Mouse (Mus musculus) embryonic facial prominence, embryonic 14.5 days (tissue): ENCODE results near the gene Lemd1. TPM values are rescaled to one million over a fixed set of nuclear protein-coding genes. Genes with fewer than 3 reads are reported as not detected.

Experiments used
- ATAC-seq: fragments of 200-750 bp; cut with Nextera tagmentation; 2 replicates; pipeline ENCODE4 v1.8.0; 2017; ENCODE audit warnings: low read depth, moderate number of reproducible peaks, moderate TSS enrichment
- DNase-seq: peaks from one replicate; pipeline ENCODE4 v3.0.0-alpha.2; 2015; ENCODE audit warnings: low spot score
- H3K27ac ChIP-seq: fragments of 300-500 bp; sonication (generic); replicated peaks from 2 replicates; pipeline ENCODE4 v1.5.1; 2014; ENCODE audit warnings: low read depth, mild to moderate bottlenecking, low read length, moderate library complexity
- H3K27me3 ChIP-seq: fragments of 300-500 bp; sonication (generic); replicated peaks from 2 replicates; pipeline ENCODE4 v1.6.1; 2014; ENCODE audit warnings: low read length; ENCODE audit not compliant: control insufficient read depth, insufficient read depth
- H3K36me3 ChIP-seq: fragments of 300-500 bp; sonication (generic); 2 replicates; pipeline ENCODE4 v1.6.1; 2014; ENCODE audit warnings: low read length, mixed read lengths; ENCODE audit not compliant: control insufficient read depth, insufficient read depth
- H3K4me1 ChIP-seq: fragments of 300-500 bp; sonication (generic); 2 replicates; pipeline ENCODE4 v1.6.1; 2014; ENCODE audit warnings: antibody characterized with exemption, low read length; ENCODE audit not compliant: control insufficient read depth, insufficient read depth
- H3K4me2 ChIP-seq: fragments of 300-500 bp; sonication (generic); 2 replicates; pipeline ENCODE4 v1.6.1; 2014; ENCODE audit warnings: low read depth, mild to moderate bottlenecking, low read length, moderate library complexity, mixed read lengths
- H3K4me3 ChIP-seq: fragments of 300-500 bp; sonication (generic); 2 replicates; pipeline ENCODE4 v1.5.1; 2014; ENCODE audit warnings: low read depth, mild to moderate bottlenecking, low read length
- H3K9ac ChIP-seq: fragments of 300-500 bp; sonication (generic); 2 replicates; pipeline ENCODE4 v1.6.1; 2014; ENCODE audit warnings: low read depth, mild to moderate bottlenecking, low read length, moderate library complexity, mixed read lengths
- H3K9me3 ChIP-seq: fragments of 300-500 bp; sonication (generic); 2 replicates; pipeline ENCODE4 v1.6.1; 2016; ENCODE audit warnings: low read length; ENCODE audit not compliant: control insufficient read depth
- WGBS: fragments of 180-500 bp; shearing (Covaris S2); extraction: QIAGEN DNeasy Blood & Tissue Kit; methylation state at CpG from one replicate; pipeline ENCODE4 v1.1.7; 2014; 5-methylcytosine and 5-hydroxymethylcytosine counted together
- polyA plus RNA-seq: library from polyadenylated mRNA; unstranded; fragments of >200 nt; fragmentation: Nextera tagmentation; extraction: Ambion mirVana; gene quantifications from 2 replicates; pipeline ENCODE4 v1.2.1, GENCODE M21; 2014

The Lemd1 gene
- polyA plus RNA-seq, 1 experiment from 2014 or later = 0.46 TPM

DNA sequence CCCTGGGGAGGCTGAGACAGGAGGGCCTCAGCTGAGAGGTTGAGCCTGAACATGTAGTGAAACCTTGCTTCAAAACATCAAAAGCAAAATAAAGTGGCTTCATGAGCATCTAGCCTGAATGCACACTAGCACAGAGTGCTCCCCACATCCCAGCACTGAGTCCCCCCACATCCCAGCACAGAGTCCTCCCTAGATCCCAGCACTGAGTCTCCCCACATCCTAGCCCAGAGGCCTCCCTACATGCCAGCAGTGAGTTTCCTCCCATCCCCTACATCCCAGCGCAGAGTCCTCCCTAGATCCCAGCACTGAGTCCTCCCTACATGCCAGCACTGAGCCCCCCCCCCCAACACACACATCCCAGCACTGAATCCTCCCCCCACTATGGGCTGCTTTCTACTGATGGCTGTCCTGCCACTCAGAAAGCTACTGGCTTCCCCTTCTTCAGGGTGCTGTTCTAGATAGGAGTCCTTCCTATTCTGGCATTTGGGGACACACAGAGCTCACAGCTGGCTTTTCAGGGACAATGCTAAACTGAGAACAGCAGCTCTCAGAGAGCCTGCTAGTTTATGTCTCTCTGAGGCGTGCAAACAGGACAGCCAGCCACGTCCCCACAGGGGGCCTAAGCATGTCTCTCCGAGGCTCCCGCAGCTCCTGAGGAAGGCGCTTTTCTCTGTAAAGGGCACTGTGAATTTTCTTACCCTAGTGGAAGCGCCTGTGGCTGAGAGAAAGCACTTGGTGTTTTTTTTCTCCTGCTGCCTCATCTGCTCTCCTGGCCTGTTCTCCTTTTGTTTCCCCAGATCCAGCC is 40.4 kb downstream of the Lemd1 start:
- Histone ChIP-seq H3K4me3 (no peak overlapping the region), H3K27me3 (0 out of 2 replicates have a peak, but pooled peaks cover 4% of the 10 kb centered on the region), H3K27ac (no peak overlapping the region), H3K4me2 (no peak overlapping the region), H3K4me1 (no peaks in the 10 kb centered on the region), H3K36me3 (no peaks in the 10 kb centered on the region), H3K9me3 (no peaks in the 10 kb centered on the region), H3K9ac (no peak overlapping the region)
- 43% methylated on average over 7 of the region's 7 CpGs for WGBS
- no peak for DNase-seq
- no peak for ATAC-seq

DNA sequence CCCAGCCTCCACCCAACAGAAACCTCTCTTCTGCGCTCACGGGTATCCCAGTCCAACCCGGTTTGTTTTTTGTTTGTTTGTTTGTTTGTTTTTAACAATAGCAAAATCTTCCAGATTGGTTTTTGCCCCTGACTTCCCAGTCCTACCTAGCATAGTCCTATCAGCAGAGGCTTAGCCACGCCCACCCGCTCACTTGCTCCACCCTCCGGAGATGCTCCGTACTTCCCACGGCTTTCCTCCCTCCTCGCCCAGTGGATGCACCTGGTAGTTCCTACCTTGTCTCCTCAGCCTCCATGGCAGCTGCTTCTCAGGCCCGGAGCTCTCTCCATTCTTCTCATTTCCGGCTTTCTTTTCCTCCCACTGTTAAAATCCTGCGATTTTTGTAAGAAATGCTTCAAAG is 42.3 kb downstream of the Lemd1 start:
- Histone ChIP-seq H3K9me3 (no peaks in the 10 kb centered on the region), H3K4me3 (no peak overlapping the region), H3K36me3 (no peaks in the 10 kb centered on the region), H3K4me2 (no peak overlapping the region), H3K27me3 (0 out of 2 replicates have a peak, but pooled peaks cover 4% of the 10 kb centered on the region), H3K27ac (no peak overlapping the region), H3K4me1 (no peaks in the 10 kb centered on the region), H3K9ac (no peak overlapping the region)
- 21% methylated on average over 12 of the region's 12 CpGs for WGBS
- ATAC-seq (no peak), DNase-seq (peak; percentile 32)

DNA sequence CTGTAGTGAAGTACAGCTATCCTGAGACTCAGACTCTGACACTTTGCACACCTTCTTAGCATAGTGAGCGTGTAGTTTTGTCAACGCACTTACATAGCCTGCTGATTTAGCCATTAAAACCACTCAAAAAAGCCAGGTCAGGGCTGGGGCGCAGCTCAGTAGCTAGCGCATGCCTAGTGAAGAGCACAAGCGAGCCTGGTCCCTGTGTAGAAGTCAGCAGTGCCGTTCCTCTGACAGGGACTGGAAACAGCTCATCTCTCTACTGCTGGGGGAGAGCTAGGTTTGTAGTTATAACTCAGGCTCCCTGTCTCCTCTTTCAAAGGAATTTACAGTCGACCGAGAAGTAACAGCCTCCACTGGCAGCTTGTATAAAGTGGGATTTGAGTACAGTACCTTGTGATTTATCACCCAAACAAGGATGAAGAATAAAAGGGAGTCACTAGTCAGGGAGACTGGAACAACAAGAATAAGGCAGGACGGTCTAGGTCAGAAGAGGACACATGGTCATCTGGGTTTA is 43.6 kb downstream of the Lemd1 start:
- Histone ChIP-seq H3K9me3 (no peaks in the 10 kb centered on the region), H3K9ac (no peak overlapping the region), H3K4me2 (no peak overlapping the region), H3K4me3 (no peak overlapping the region), H3K36me3 (no peaks in the 10 kb centered on the region), H3K4me1 (no peaks in the 10 kb centered on the region), H3K27ac (no peak overlapping the region), H3K27me3 (0 out of 2 replicates have a peak, but pooled peaks cover 4% of the 10 kb centered on the region)
- 63% methylated on average over 9 of the region's 9 CpGs for WGBS
- no peak for DNase-seq
- ATAC-seq = no peak

DNA sequence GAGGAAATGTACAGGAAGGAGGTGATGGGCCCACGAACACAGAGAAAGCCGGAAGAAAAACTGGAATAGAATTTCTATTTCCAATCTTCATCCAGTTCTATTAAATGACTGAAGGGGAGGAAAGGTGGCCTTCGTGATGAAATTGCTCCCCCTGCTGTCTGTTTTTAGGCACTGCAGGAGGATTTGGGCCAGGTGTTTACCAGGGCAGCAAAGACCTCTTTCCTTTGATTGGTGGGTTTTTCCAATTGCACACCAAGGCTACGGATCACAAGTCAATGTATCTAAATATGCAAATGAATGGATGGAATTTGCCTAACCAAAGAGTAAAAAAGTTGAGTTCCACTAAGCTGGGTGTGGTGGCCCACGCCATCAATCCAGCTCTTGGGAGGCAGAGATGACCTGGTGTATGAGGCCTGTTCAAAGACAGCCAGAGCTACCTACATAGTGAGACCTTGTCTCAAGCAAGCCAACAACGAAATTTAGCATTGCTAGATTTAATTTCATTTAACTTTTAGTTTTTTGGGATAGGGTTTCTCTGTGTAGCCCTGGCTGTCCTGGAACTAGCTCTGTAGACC is 46.4 kb downstream of the Lemd1 start:
- DNase-seq (peak; percentile 22), ATAC-seq (no peak)
- Histone ChIP-seq H3K27ac (no peak overlapping the region), H3K27me3 (0 out of 2 replicates have a peak, but pooled peaks cover 4% of the 10 kb centered on the region), H3K4me2 (no peak overlapping the region), H3K9ac (no peak overlapping the region), H3K4me3 (no peak overlapping the region), H3K4me1 (no peaks in the 10 kb centered on the region), H3K36me3 (no peaks in the 10 kb centered on the region), H3K9me3 (no peaks in the 10 kb centered on the region)
- 20% methylated on average over 6 of the region's 6 CpGs for WGBS

DNA sequence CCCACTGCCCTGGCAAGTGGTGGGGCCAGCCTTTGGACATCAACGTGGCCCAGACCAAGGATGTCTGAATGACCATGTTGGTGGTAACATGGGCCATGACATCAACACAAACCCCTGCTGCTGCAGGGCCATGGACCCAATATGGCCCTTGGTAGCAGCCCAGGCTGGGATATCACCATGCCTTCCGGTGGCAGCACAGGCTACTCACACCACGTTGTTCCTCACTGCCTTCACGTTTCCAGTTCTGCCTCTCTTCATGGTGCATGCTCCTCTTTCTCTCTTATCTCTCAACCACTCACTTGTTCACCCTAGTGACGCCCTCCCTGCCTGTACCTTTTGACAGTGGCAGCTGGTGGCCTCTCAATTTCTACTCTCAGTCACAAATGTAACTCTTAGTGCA is 53.8 kb downstream of the Lemd1 start:
- no peaks in the 10 kb centered on the region for H3K9me3 ChIP-seq
- no peaks in the 10 kb centered on the region for H3K36me3 ChIP-seq
- WGBS = 70% methylated on average over 4 of the region's 5 CpGs
- ATAC-seq (no peak), DNase-seq (no peak)
- H3K27me3 ChIP-seq = no peaks in the 10 kb centered on the region
- no peak overlapping the region for H3K27ac ChIP-seq
- no peak overlapping the region for H3K9ac ChIP-seq
- H3K4me3 ChIP-seq = no peak overlapping the region
- no peaks in the 10 kb centered on the region for H3K4me1 ChIP-seq
- no peak overlapping the region for H3K4me2 ChIP-seq

DNA sequence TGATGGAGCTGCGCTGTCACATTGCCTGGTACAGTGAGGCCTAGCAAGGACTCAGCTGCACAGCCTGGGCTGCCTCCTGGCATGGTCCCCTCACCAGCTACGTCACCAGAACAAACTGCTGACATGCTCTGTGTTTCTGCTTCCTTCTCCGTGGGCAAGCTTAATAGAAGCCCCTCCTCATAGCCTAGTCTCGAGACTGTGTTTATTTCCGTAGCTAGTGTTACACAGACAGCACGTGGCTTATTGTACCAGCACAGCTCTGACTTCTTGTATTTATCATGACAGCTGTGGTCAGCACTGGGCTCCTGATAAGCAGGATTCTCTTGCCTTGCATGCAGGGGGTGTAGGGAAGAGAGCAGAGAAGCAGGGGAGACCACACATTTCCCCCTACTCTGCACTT is 54.9 kb downstream of the Lemd1 start:
- Histone ChIP-seq H3K9ac (no peak overlapping the region), H3K36me3 (no peaks in the 10 kb centered on the region), H3K4me2 (no peak overlapping the region), H3K4me3 (no peak overlapping the region), H3K9me3 (no peaks in the 10 kb centered on the region), H3K27ac (no peak overlapping the region), H3K27me3 (no peaks in the 10 kb centered on the region), H3K4me1 (no peaks in the 10 kb centered on the region)
- DNase-seq (no peak), ATAC-seq (no peak)
- 60% methylated on average over 6 of the region's 6 CpGs for WGBS

DNA sequence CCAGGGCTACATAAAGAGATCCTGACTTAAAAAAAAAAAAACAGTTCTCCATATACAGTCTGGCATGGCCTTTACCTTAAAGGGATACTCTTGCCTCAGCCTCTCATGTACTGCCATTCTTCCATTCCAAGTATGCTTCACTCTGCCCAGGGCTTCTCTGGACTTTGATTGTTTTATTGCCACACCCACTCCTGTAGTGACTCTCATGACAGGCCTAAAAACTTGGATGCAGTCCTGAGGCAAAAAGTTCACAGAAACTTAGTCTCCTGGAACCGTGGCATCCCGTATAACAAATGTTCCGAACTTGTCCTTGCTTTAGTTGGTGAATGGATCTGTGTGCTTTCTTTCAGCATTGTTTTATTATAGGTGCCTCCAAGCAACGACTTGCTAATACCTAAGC is 55.4 kb downstream of the Lemd1 start:
- Histone ChIP-seq H3K9me3 (no peaks in the 10 kb centered on the region), H3K27ac (no peak overlapping the region), H3K4me2 (no peak overlapping the region), H3K36me3 (no peaks in the 10 kb centered on the region), H3K9ac (no peak overlapping the region), H3K4me1 (no peaks in the 10 kb centered on the region), H3K27me3 (no peaks in the 10 kb centered on the region), H3K4me3 (no peak overlapping the region)
- WGBS = 84% methylated on average over 4 of the region's 4 CpGs
- ATAC-seq = no peak
- no peak for DNase-seq

DNA sequence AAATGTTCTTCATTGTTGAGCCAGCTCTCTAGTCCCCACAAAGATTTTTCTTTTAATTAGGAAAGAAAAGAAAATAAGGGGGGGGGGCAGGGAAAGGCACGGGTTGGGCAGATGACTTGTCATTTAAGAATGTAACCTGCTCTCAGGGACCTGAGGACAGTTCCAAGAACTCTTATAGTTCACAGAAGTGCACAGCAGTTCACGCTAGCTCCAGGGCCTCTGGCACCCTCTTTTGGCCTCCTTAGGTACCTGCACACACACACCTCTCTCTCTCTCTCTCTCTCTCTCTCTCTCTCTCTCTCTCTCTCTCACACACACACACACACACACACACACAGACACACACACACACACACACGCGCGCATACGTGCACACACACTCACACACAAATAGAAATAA is 63.2 kb downstream of the Lemd1 start:
- ATAC-seq = no peak
- WGBS = 81% methylated on average over 6 of the region's 6 CpGs
- Histone ChIP-seq H3K9ac (no peak overlapping the region), H3K4me2 (no peak overlapping the region), H3K4me3 (no peak overlapping the region), H3K27me3 (no peaks in the 10 kb centered on the region), H3K27ac (no peak overlapping the region), H3K36me3 (no peaks in the 10 kb centered on the region), H3K9me3 (no peaks in the 10 kb centered on the region), H3K4me1 (no peaks in the 10 kb centered on the region)
- DNase-seq = no peak
